Mouse (Mus musculus) kidney, adult 2 months (tissue): Measurements from ENCODE around the gene Wdr77. TPM values are rescaled to one million over a fixed set of nuclear protein-coding genes. Genes with fewer than 3 reads are reported as not detected.
"Not testable (repeated sequence)": the region's sequence is repeated elsewhere in the genome, so short reads cannot be mapped to it uniquely, and the experiment has no call there.

Experiments
- DNase-seq: peaks from one replicate; pipeline ENCODE4 v3.0.0; 2021
- H3K27ac ChIP-seq: fragments of 200-500 bp; 2 replicates; pipeline ENCODE4 v1.5.1; 2012; ENCODE audit warnings: low read depth, low read length, control low read depth, inconsistent platforms; ENCODE audit not compliant: insufficient read depth
- H3K27me3 ChIP-seq: fragments of 200-500 bp; replicated peaks from 2 replicates; pipeline ENCODE4 v1.6.1; 2012; ENCODE audit warnings: mild to moderate bottlenecking, moderate library complexity, low read length, inconsistent platforms; ENCODE audit not compliant: control insufficient read depth, insufficient read depth
- H3K36me3 ChIP-seq: fragments of 200-500 bp; 2 replicates; pipeline ENCODE4 v1.6.1; 2012; ENCODE audit warnings: mild to moderate bottlenecking, moderate library complexity, low read length, inconsistent platforms; ENCODE audit not compliant: control insufficient read depth, insufficient read depth
- H3K4me1 ChIP-seq: fragments of 200-500 bp; 2 replicates; pipeline ENCODE4 v1.6.1; 2011; ENCODE audit warnings: low read length; ENCODE audit not compliant: control insufficient read depth, insufficient read depth
- H3K4me3 ChIP-seq: fragments of 200-500 bp; 2 replicates; pipeline ENCODE4 v1.5.1; 2011; ENCODE audit warnings: mild to moderate bottlenecking, low read depth, low read length, control low read depth; ENCODE audit not compliant: insufficient read depth
- CTCF ChIP-seq: fragments of 200-500 bp; conservative IDR thresholded peaks from 2 replicates; pipeline ENCODE4 v1.5.1; 2011; ENCODE audit warnings: low read depth, mild to moderate bottlenecking, control low read depth, low read length, moderate library complexity, mixed read lengths; ENCODE audit not compliant: insufficient read depth, insufficient read length
- POLR2A ChIP-seq: fragments of 200-500 bp; IDR thresholded peaks from one replicate; pipeline ENCODE4 v1.6.1; 2011; ENCODE audit warnings: low read depth, low read length, control low read depth
- WGBS: fragments of 180-500 bp; shearing (Covaris S2); methylation state at CpG from one replicate; pipeline ENCODE4 v1.1.7; 2018; 5-methylcytosine and 5-hydroxymethylcytosine counted together
- polyA plus RNA-seq: library from polyadenylated mRNA; depleted of rRNA; stranded (reverse); fragments of >200 nt; gene quantifications from 2 replicates; pipeline ENCODE4 v1.2.3, GENCODE M21; 2012

The Wdr77 gene
- polyA plus RNA-seq, 1 experiment = 36.4 TPM

GRCm38 (mm10) chr3:105917656-105918354 is 41.4 kb upstream of the Wdr77 start:
- no peaks in the 10 kb centered on the region for H3K36me3 ChIP-seq
- no peaks in the 10 kb centered on the region for H3K4me1 ChIP-seq
- H3K27me3 ChIP-seq = no peaks in the 10 kb centered on the region
- TF ChIP-seq CTCF (no peak), POLR2A (no peak)
- H3K27ac ChIP-seq = no peak overlapping the region
- no peak overlapping the region for H3K4me3 ChIP-seq
- WGBS = 63% methylated on average over 10 of the region's 10 CpGs
- DNase-seq = no peak

- H3K4me1 ChIP-seq = no peaks in the 10 kb centered on the region
- H3K36me3 ChIP-seq = no peaks in the 10 kb centered on the region
- 74% methylated on average over 3 of the region's 3 CpGs for WGBS
- no peaks in the 10 kb centered on the region for H3K27me3 ChIP-seq
- no peak for DNase-seq
- TF ChIP-seq POLR2A = no peak
- TF ChIP-seq CTCF = no peak
- no peak overlapping the region for H3K27ac ChIP-seq
- no peak overlapping the region for H3K4me3 ChIP-seq
Observed at GRCm38 (mm10) chr3:105918355-105918745, 40.8 kb upstream of the Wdr77 start.

GRCm38 (mm10) chr3:105920743-105921142 is 38.4 kb upstream of the Wdr77 start:
- not testable (repeated sequence) for H3K4me3 ChIP-seq, H3K4me1 ChIP-seq, H3K36me3 ChIP-seq, H3K27me3 ChIP-seq, DNase-seq, H3K27ac ChIP-seq

- H3K36me3 ChIP-seq = no peaks in the 10 kb centered on the region
- no peak overlapping the region for H3K4me3 ChIP-seq
- H3K27ac ChIP-seq = no peak overlapping the region
- no peak for DNase-seq
- WGBS = 78% methylated on average over 2 of the region's 2 CpGs
- no peaks in the 10 kb centered on the region for H3K4me1 ChIP-seq
- no peak for TF ChIP-seq POLR2A
- TF ChIP-seq CTCF = no peak
- no peaks in the 10 kb centered on the region for H3K27me3 ChIP-seq
Observed at GRCm38 (mm10) chr3:105921959-105922358, 37.2 kb upstream of the Wdr77 start.

- WGBS = 90% methylated on average over 9 of the region's 9 CpGs
- Histone ChIP-seq H3K4me3 (no peak overlapping the region), H3K27ac (no peak overlapping the region), H3K4me1 (peaks cover 3% of the 10 kb centered on the region; the same call in 1 of the 2 replicates), H3K36me3 (no peaks in the 10 kb centered on the region), H3K27me3 (no peaks in the 10 kb centered on the region)
- TF ChIP-seq CTCF = no peak
- no peak for TF ChIP-seq POLR2A
- DNase-seq = no peak
Observed at GRCm38 (mm10) chr3:105924616-105925015, 34.6 kb upstream of the Wdr77 start.

- Histone ChIP-seq H3K27me3 (no peaks in the 10 kb centered on the region), H3K27ac (no peak overlapping the region), H3K4me1 (peaks cover 3% of the 10 kb centered on the region; the same call in 1 of the 2 replicates), H3K36me3 (no peaks in the 10 kb centered on the region), H3K4me3 (no peak overlapping the region)
- peak; percentile 38 for DNase-seq
- TF ChIP-seq POLR2A = no peak
- no peak for TF ChIP-seq CTCF
- WGBS = 39% methylated on average over 7 of the region's 7 CpGs
Observed at GRCm38 (mm10) chr3:105927561-105928194, 31.5 kb upstream of the Wdr77 start.

GRCm38 (mm10) chr3:105928195-105928569 is 31.0 kb upstream of the Wdr77 start:
- H3K36me3 ChIP-seq = no peaks in the 10 kb centered on the region
- H3K4me1 ChIP-seq = peaks cover 3% of the 10 kb centered on the region; the same call in 1 of the 2 replicates
- no peak for DNase-seq
- H3K27ac ChIP-seq = no peak overlapping the region
- no peak overlapping the region for H3K4me3 ChIP-seq
- WGBS = 76% methylated on average over 3 of the region's 3 CpGs
- TF ChIP-seq POLR2A (no peak), CTCF (no peak)
- no peaks in the 10 kb centered on the region for H3K27me3 ChIP-seq
